Mouse (Mus musculus) ES-Bruce4 (cell line): ENCODE measurements around the gene Akap13. TPM values are rescaled to one million over a fixed set of nuclear protein-coding genes. Genes with fewer than 3 reads are reported as not detected.

ENCODE experiments used
- H3K27ac ChIP-seq: 2 replicates; pipeline ENCODE4 v1.5.1; 2012; ENCODE audit warnings: low read length, inconsistent platforms; ENCODE audit not compliant: insufficient read depth
- H3K27me3 ChIP-seq: 2 replicates; pipeline ENCODE4 v1.6.1; 2012; ENCODE audit warnings: mild to moderate bottlenecking, low read length, inconsistent platforms; ENCODE audit not compliant: control insufficient read depth, poor library complexity, insufficient read depth, severe bottlenecking
- H3K36me3 ChIP-seq: 2 replicates; pipeline ENCODE4 v1.6.1; 2012; ENCODE audit warnings: inconsistent platforms, mild to moderate bottlenecking, low read length, moderate library complexity; ENCODE audit not compliant: control insufficient read depth, poor library complexity, insufficient read depth, severe bottlenecking
- H3K4me1 ChIP-seq: one replicate; pipeline ENCODE4 v1.8.1; 2011; ENCODE audit warnings: low read length; ENCODE audit not compliant: control insufficient read depth, insufficient read depth
- H3K4me3 ChIP-seq: 2 replicates; pipeline ENCODE4 v1.5.1; 2011; ENCODE audit warnings: low read depth, mild to moderate bottlenecking, low read length
- H3K9ac ChIP-seq: 2 replicates; pipeline ENCODE4 v1.6.1; 2012; ENCODE audit warnings: low read depth, mild to moderate bottlenecking, inconsistent platforms; ENCODE audit not compliant: poor library complexity, severe bottlenecking
- H3K9me3 ChIP-seq: replicated peaks from 2 replicates; pipeline ENCODE4 v1.6.1; 2012; ENCODE audit warnings: mild to moderate bottlenecking, low read length, inconsistent platforms; ENCODE audit not compliant: control insufficient read depth, poor library complexity, insufficient read depth, severe bottlenecking
- CTCF ChIP-seq: IDR thresholded peaks from one replicate; pipeline ENCODE4 v1.8.1; 2011; ENCODE audit warnings: low read depth, low read length
- EP300 ChIP-seq: IDR thresholded peaks from 2 replicates; pipeline ENCODE4 v1.6.1; 2011; ENCODE audit warnings: low read depth, low read length; ENCODE audit not compliant: insufficient read depth
- POLR2A ChIP-seq: IDR thresholded peaks from one replicate; pipeline ENCODE4 v1.8.1; 2011; ENCODE audit warnings: low read length; ENCODE audit not compliant: insufficient read depth
- polyA plus RNA-seq: library from polyadenylated mRNA; stranded (reverse); fragments of >200 nt; gene quantifications from 2 replicates; pipeline ENCODE4 v1.2.4, GENCODE M21; 2011; ENCODE audit warnings: low read depth; ENCODE audit not compliant: missing spikeins, insufficient read depth, insufficient read length

Gene Akap13
- polyA plus RNA-seq, 1 experiment = 27.4 TPM

DNA sequence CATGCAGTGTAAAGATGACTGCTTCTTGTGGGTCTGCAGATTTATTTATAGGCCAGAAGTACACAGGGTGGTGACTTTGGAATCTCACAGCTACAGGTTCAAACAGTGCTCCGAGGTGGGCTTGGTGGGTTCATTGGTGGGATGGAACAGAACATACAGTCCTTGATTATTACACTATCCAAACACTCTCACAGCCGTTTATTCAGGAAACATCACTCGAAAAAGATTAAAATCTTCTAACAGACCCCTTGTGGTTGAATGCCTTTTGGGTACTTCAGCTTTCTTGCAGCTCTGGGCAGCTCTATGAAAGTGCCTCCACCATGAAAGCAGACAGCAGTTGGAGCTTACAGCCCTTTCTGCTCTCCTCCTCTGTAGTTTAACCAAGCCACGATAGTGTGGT lies 126.8 kb downstream of the Akap13 start:
- TF ChIP-seq CTCF = no peak
- no peak for TF ChIP-seq EP300
- no peak for TF ChIP-seq POLR2A
- Histone ChIP-seq H3K36me3 (no peaks in the 10 kb centered on the region), H3K27me3 (no peaks in the 10 kb centered on the region), H3K4me1 (no peaks in the 10 kb centered on the region), H3K9me3 (no peaks in the 10 kb centered on the region), H3K27ac (no peak overlapping the region), H3K4me3 (no peak overlapping the region), H3K9ac (no peak overlapping the region)

GRCm38 (mm10) chr7:75584100-75584499 lies 128.8 kb downstream of the Akap13 start:
- no peak overlapping the region for H3K9ac ChIP-seq
- H3K36me3 ChIP-seq = no peaks in the 10 kb centered on the region
- TF ChIP-seq CTCF (no peak), POLR2A (no peak), EP300 (no peak)
- H3K4me1 ChIP-seq = no peaks in the 10 kb centered on the region
- no peaks in the 10 kb centered on the region for H3K27me3 ChIP-seq
- H3K27ac ChIP-seq = no peak overlapping the region
- H3K4me3 ChIP-seq = no peak overlapping the region
- H3K9me3 ChIP-seq = no peaks in the 10 kb centered on the region

- no peak overlapping the region for H3K9ac ChIP-seq
- TF ChIP-seq EP300 (no peak), POLR2A (no peak), CTCF (no peak)
- H3K27me3 ChIP-seq = no peaks in the 10 kb centered on the region
- H3K4me3 ChIP-seq = no peak overlapping the region
- H3K4me1 ChIP-seq = no peaks in the 10 kb centered on the region
- H3K27ac ChIP-seq = no peak overlapping the region
- H3K36me3 ChIP-seq = no peaks in the 10 kb centered on the region
- no peaks in the 10 kb centered on the region for H3K9me3 ChIP-seq
These were observed 130.1 kb downstream of the Akap13 start for GRCm38 (mm10) chr7:75585409-75585808.

- no peak overlapping the region for H3K4me3 ChIP-seq
- no peaks in the 10 kb centered on the region for H3K36me3 ChIP-seq
- no peak overlapping the region for H3K27ac ChIP-seq
- H3K27me3 ChIP-seq = no peaks in the 10 kb centered on the region
- no peaks in the 10 kb centered on the region for H3K4me1 ChIP-seq
- TF ChIP-seq CTCF (no peak), EP300 (no peak), POLR2A (no peak)
- H3K9ac ChIP-seq = no peak overlapping the region
- H3K9me3 ChIP-seq = no peaks in the 10 kb centered on the region
These were observed 130.8 kb downstream of the Akap13 start for GRCm38 (mm10) chr7:75586113-75586512.

- no peaks in the 10 kb centered on the region for H3K4me1 ChIP-seq
- TF ChIP-seq EP300 (no peak), POLR2A (no peak), CTCF (no peak)
- H3K9me3 ChIP-seq = no peaks in the 10 kb centered on the region
- H3K4me3 ChIP-seq = no peak overlapping the region
- no peaks in the 10 kb centered on the region for H3K27me3 ChIP-seq
- H3K9ac ChIP-seq = no peak overlapping the region
- no peaks in the 10 kb centered on the region for H3K36me3 ChIP-seq
- H3K27ac ChIP-seq = no peak overlapping the region
These were observed 132.4 kb downstream of the Akap13 start for GRCm38 (mm10) chr7:75587727-75588126.

- TF ChIP-seq POLR2A (no peak), EP300 (no peak), CTCF (no peak)
- H3K9ac ChIP-seq = no peak overlapping the region
These were observed 134.1 kb downstream of the Akap13 start for GRCm38 (mm10) chr7:75589304-75589973.

More at GRCm38 (mm10) chr7:75589304-75589973, 134.1 kb downstream of the Akap13 start:
- Histone ChIP-seq H3K4me3 (no peak overlapping the region), H3K9me3 (no peaks in the 10 kb centered on the region), H3K27ac (no peak overlapping the region), H3K4me1 (no peaks in the 10 kb centered on the region), H3K36me3 (no peaks in the 10 kb centered on the region), H3K27me3 (no peaks in the 10 kb centered on the region)
